Mouse (Mus musculus) brown adipose tissue, adult 24 weeks (tissue): ENCODE results near the gene Filip1l. TPM values are rescaled to one million over a fixed set of nuclear protein-coding genes. Genes with fewer than 3 reads are reported as not detected.

Experiments
- H3K27ac ChIP-seq: fragments of 200-500 bp; replicated peaks from 2 replicates; pipeline ENCODE4 v1.5.1; 2012; ENCODE audit warnings: low read depth, mild to moderate bottlenecking, low read length
- H3K4me1 ChIP-seq: fragments of 200-500 bp; 2 replicates; pipeline ENCODE4 v1.6.1; 2012; ENCODE audit warnings: low read length, mixed read lengths; ENCODE audit not compliant: control insufficient read depth, insufficient read depth, insufficient read length
- H3K4me3 ChIP-seq: fragments of 200-500 bp; 2 replicates; pipeline ENCODE4 v1.5.1; 2012; ENCODE audit warnings: low read depth, mild to moderate bottlenecking, low read length, moderate library complexity; ENCODE audit not compliant: insufficient read depth
- polyA plus RNA-seq: library from polyadenylated mRNA; stranded (reverse); fragments of >200 nt; gene quantifications from 2 replicates; pipeline ENCODE4 v1.2.4, GENCODE M21; 2012; ENCODE audit not compliant: missing spikeins, insufficient read depth, insufficient read length

The Filip1l gene
- polyA plus RNA-seq, 1 experiment = 11.5 TPM

- no peaks in the 10 kb centered on the region for H3K4me1 ChIP-seq
- no peak overlapping the region for H3K27ac ChIP-seq
- no peak overlapping the region for H3K4me3 ChIP-seq
Observed at GRCm38 (mm10) chr16:57454106-57454763, 101.3 kb downstream of the Filip1l start.

- no peaks in the 10 kb centered on the region for H3K4me1 ChIP-seq
- H3K27ac ChIP-seq = no peak overlapping the region
Observed at GRCm38 (mm10) chr16:57455573-57455972, 102.7 kb downstream of the Filip1l start.

GRCm38 (mm10) chr16:57456003-57456402, 103.1 kb downstream of the Filip1l start:
- H3K4me1 ChIP-seq = no peaks in the 10 kb centered on the region

More at GRCm38 (mm10) chr16:57455573-57455972, 102.7 kb downstream of the Filip1l start:
- H3K4me3 ChIP-seq = no peak overlapping the region

GRCm38 (mm10) chr16:57465386-57465913, 112.6 kb downstream of the Filip1l start:
- Histone ChIP-seq H3K4me1 (no peaks in the 10 kb centered on the region), H3K27ac (no peak overlapping the region), H3K4me3 (no peak overlapping the region)

More at GRCm38 (mm10) chr16:57456003-57456402, 103.1 kb downstream of the Filip1l start:
- Histone ChIP-seq H3K27ac (no peak overlapping the region), H3K4me3 (no peak overlapping the region)

- no peak overlapping the region for H3K4me3 ChIP-seq
- H3K4me1 ChIP-seq = no peaks in the 10 kb centered on the region; the same call in 1 of the 2 replicates
- no peak overlapping the region for H3K27ac ChIP-seq
Observed at GRCm38 (mm10) chr16:57469301-57469700, 116.4 kb downstream of the Filip1l start.

- no peak overlapping the region for H3K27ac ChIP-seq
- no peak overlapping the region for H3K4me3 ChIP-seq
- H3K4me1 ChIP-seq = no peaks in the 10 kb centered on the region; the same call in 1 of the 2 replicates
Observed at GRCm38 (mm10) chr16:57469869-57470268, 117.0 kb downstream of the Filip1l start.

- H3K27ac ChIP-seq = no peak overlapping the region
- no peak overlapping the region for H3K4me3 ChIP-seq
- H3K4me1 ChIP-seq = no peaks in the 10 kb centered on the region; the same call in 1 of the 2 replicates
Observed at GRCm38 (mm10) chr16:57470286-57470830, 117.5 kb downstream of the Filip1l start.

- no peak overlapping the region for H3K4me3 ChIP-seq
- H3K27ac ChIP-seq = no peak overlapping the region
- H3K4me1 ChIP-seq = no peaks in the 10 kb centered on the region; the same call in 1 of the 2 replicates
Observed at GRCm38 (mm10) chr16:57471071-57471470, 118.2 kb downstream of the Filip1l start.

GRCm38 (mm10) chr16:57473415-57474085, 120.7 kb downstream of the Filip1l start:
- no peak overlapping the region for H3K27ac ChIP-seq
- no peak overlapping the region for H3K4me3 ChIP-seq
- H3K4me1 ChIP-seq = no peaks in the 10 kb centered on the region; the same call in 1 of the 2 replicates

- no peak overlapping the region for H3K27ac ChIP-seq
Observed at GRCm38 (mm10) chr16:57478451-57478850, 125.6 kb downstream of the Filip1l start.

GRCm38 (mm10) chr16:57479776-57480175, 126.9 kb downstream of the Filip1l start:
- peaks cover 3% of the 10 kb centered on the region for H3K4me1 ChIP-seq
- no peak overlapping the region for H3K27ac ChIP-seq
- H3K4me3 ChIP-seq = no peak overlapping the region

More at GRCm38 (mm10) chr16:57478451-57478850, 125.6 kb downstream of the Filip1l start:
- no peak overlapping the region for H3K4me3 ChIP-seq
- no peaks in the 10 kb centered on the region; the same call in 1 of the 2 replicates for H3K4me1 ChIP-seq

GRCm38 (mm10) chr16:57482264-57482663, 129.4 kb downstream of the Filip1l start:
- H3K4me1 ChIP-seq = peaks cover 6% of the 10 kb centered on the region
- H3K27ac ChIP-seq = no peak overlapping the region
- no peak overlapping the region for H3K4me3 ChIP-seq

- H3K27ac ChIP-seq = no peak overlapping the region
- H3K4me3 ChIP-seq = no peak overlapping the region
Observed at GRCm38 (mm10) chr16:57482911-57483310, 130.0 kb downstream of the Filip1l start.

GRCm38 (mm10) chr16:57483503-57483902, 130.6 kb downstream of the Filip1l start:
- peaks cover 11% of the 10 kb centered on the region for H3K4me1 ChIP-seq
- H3K4me3 ChIP-seq = no peak overlapping the region
- H3K27ac ChIP-seq = no peak overlapping the region

More at GRCm38 (mm10) chr16:57482911-57483310, 130.0 kb downstream of the Filip1l start:
- H3K4me1 ChIP-seq = peaks cover 10% of the 10 kb centered on the region
